Mouse (Mus musculus) intestine, postnatal 0 days (tissue): ENCODE data around the gene Gm13698. TPM values are rescaled to one million over a fixed set of nuclear protein-coding genes. Genes with fewer than 3 reads are reported as not detected.
A peak's percentile ranks its signal among the peaks of the same experiment; 100 is the strongest.
"Not testable (repeated sequence)": the region's sequence is repeated elsewhere in the genome, so short reads cannot be mapped to it uniquely, and the experiment has no call there.

Source experiments
- ATAC-seq: fragments of 200-750 bp; cut with Nextera tagmentation; 2 replicates; pipeline ENCODE4 v1.8.0; 2017; ENCODE audit warnings: mild to moderate bottlenecking, moderate TSS enrichment, moderate library complexity
- H3K27ac ChIP-seq: fragments of 300-500 bp; sonication (generic); 2 replicates; pipeline ENCODE4 v1.5.1; 2014; ENCODE audit warnings: mild to moderate bottlenecking, low read depth, low read length, moderate library complexity
- H3K27me3 ChIP-seq: fragments of 300-500 bp; sonication (generic); replicated peaks from 2 replicates; pipeline ENCODE4 v1.6.1; 2014; ENCODE audit warnings: low read length, mixed read lengths; ENCODE audit not compliant: control insufficient read depth, insufficient read depth
- H3K36me3 ChIP-seq: fragments of 300-500 bp; sonication (generic); 2 replicates; pipeline ENCODE4 v1.6.1; 2014; ENCODE audit warnings: mild to moderate bottlenecking, moderate library complexity; ENCODE audit not compliant: control insufficient read depth, insufficient read depth
- H3K4me1 ChIP-seq: fragments of 300-500 bp; sonication (generic); replicated peaks from 2 replicates; pipeline ENCODE4 v1.6.1; 2014; ENCODE audit warnings: antibody characterized with exemption, low read length, mixed read lengths; ENCODE audit not compliant: control insufficient read depth, insufficient read depth
- H3K4me2 ChIP-seq: fragments of 300-500 bp; sonication (generic); replicated peaks from 2 replicates; pipeline ENCODE4 v1.6.1; 2014; ENCODE audit warnings: low read depth, mild to moderate bottlenecking, moderate library complexity
- H3K4me3 ChIP-seq: fragments of 300-500 bp; sonication (generic); 2 replicates; pipeline ENCODE4 v1.5.1; 2014; ENCODE audit warnings: low read depth, low read length
- H3K9ac ChIP-seq: fragments of 300-500 bp; sonication (generic); 2 replicates; pipeline ENCODE4 v1.6.1; 2014; ENCODE audit warnings: mild to moderate bottlenecking, low read depth, low read length
- H3K9me3 ChIP-seq: fragments of 300-500 bp; sonication (generic); 2 replicates; pipeline ENCODE4 v1.6.1; 2016; ENCODE audit warnings: mixed run types; ENCODE audit not compliant: control insufficient read depth
- CTCF ChIP-seq: sonication (generic); IDR thresholded peaks from 2 replicates; pipeline ENCODE4 v1.5.1; 2016; ENCODE audit warnings: low read depth, mild to moderate bottlenecking, control low read depth, antibody characterized with exemption, moderate library complexity
- WGBS: fragments of 180-500 bp; shearing (Covaris S2); extraction: QIAGEN DNeasy Blood & Tissue Kit; methylation state at CpG from one replicate; pipeline ENCODE4 v1.1.7; 2014; 5-methylcytosine and 5-hydroxymethylcytosine counted together
- polyA plus RNA-seq: library from polyadenylated mRNA; unstranded; fragments of >200 nt; fragmentation: Nextera tagmentation; extraction: Ambion mirVana; gene quantifications from 2 replicates; pipeline ENCODE4 v1.2.1, GENCODE M21; 2015

Gm13698 gene
- not detected in 2 replicates for polyA plus RNA-seq

DNA sequence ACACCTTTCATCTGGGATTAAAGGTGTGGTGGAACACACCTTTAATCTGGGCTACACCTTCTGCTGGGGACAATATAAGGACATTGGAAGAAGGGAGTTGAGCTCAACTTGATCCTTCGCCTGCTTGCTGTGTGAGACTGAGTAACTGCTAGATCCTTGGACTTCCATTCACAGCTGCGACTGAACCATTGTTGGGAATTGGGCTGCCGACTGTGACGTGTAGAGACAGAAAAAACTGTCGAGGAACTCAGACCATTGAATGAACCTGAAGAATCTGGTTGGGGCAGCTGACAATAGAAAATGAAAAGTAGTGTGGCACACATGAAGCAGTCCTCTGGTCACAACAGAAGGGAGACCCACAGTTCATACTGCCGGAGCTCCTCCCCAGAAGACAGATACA, at the start of gene Gm13698:
Gene Gm13698 (plus strand): TSS at position 301 of the 400 bp plus-strand sequence.
- H3K27ac ChIP-seq, H3K36me3 ChIP-seq, ATAC-seq, H3K4me1 ChIP-seq, H3K9me3 ChIP-seq, H3K4me3 ChIP-seq, H3K27me3 ChIP-seq, H3K9ac ChIP-seq, H3K4me2 ChIP-seq: not testable (repeated sequence)
- no CpG with 5 or more reads among the region's 6 CpGs for WGBS

DNA sequence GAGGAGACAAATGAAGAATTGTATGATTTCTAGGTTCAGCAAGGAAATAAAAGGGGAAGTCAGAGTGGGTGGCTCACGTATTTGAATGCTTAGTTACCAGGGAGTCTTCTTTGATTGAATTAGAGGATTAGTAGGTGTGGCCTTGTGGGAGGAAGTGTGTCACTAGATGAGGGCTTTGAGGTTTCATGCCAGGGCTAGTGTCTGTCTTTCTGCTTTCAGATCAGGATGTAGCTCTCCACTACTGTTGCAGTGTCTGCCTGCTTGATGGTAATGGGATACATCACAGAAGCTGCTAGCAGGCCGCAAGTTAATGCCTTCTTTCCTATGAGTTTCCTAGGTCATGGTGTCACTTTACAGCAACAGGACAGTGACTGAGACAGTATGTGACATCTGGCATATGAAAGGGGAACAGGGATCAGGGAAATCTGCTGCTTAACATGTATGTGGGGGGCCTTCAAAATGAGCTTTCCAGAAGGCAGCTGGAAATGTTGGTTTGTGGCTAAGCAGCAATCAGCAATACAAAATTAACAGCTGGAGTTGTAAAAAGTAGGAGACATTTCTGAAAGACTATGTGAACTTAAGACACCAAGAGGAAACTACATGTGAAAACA, 25.9 kb upstream of the Gm13698 start:
- no peak for ATAC-seq
- Histone ChIP-seq H3K27ac (no peak overlapping the region), H3K4me1 (no peaks in the 10 kb centered on the region), H3K27me3 (no peaks in the 10 kb centered on the region), H3K9ac (no peak overlapping the region), H3K4me2 (no peak overlapping the region), H3K4me3 (no peak overlapping the region), H3K36me3 (no peaks in the 10 kb centered on the region), H3K9me3 (no peaks in the 10 kb centered on the region)
- no peak for TF ChIP-seq CTCF
- WGBS, result 71% methylated on average over 2 of the region's 2 CpGs

DNA sequence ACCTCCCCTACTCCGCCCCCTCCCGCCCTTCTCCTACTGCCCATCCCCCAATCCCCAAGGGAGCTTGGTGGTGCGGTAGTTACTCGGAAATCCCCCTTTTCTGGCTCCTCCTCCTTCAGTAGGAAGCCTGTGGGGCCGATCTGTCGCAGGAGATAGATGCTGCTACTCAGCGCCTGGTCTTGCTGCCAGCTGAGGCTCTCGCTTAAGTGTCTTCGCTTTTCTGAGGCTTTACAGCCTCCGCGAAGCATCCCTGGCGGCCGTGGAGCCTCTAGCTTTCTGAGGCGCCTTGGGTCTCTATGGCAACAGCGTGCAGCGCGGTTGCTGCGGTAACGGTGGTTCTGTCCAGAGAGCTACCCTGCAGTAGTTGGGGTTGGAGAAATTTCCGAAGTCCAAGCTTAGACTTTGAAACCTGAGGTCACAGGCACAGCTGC, 14.5 kb upstream of the Gm13698 start, which contains the start of gene Zswim2:
Gene Zswim2 (minus strand): TSS at position 298 of the 431 bp plus-strand sequence.
- 3% methylated on average over 20 of the region's 20 CpGs for WGBS
- Histone ChIP-seq H3K27me3 (no peaks in the 10 kb centered on the region), H3K4me2 (peak within 1 kb of the TSS; percentile 28), H3K36me3 (no peaks in the 10 kb centered on the region), H3K9me3 (no peaks in the 10 kb centered on the region), H3K4me3 (no peak within 1 kb of the TSS), H3K4me1 (no peaks in the 10 kb centered on the region), H3K27ac (no peak within 1 kb of the TSS), H3K9ac (no peak within 1 kb of the TSS)
- ATAC-seq, result no peak
- TF ChIP-seq CTCF, result no peak

DNA sequence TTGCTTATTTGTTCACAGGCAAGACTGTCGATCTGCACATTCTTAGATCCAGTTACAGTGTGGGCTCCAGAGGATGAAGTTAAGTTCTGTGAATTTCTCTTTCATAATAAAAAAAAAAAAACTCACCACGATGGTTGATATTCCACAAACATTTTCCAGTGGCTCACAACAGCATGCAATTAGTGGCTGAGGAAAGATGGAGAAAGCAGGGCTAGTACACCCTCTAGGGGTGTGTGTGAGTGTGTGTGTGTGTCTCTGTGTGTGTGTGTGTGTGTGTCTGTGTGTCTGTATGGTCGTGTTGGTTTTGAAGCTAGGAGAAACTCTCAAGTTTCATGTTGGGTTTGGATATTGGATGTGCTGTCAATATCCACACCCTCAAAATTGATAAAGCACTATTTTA, 14.1 kb upstream of the Gm13698 start:
- no peak overlapping the region for H3K4me3 ChIP-seq
- no peak overlapping the region for H3K27ac ChIP-seq
- peak overlapping the region; percentile 28 for H3K4me2 ChIP-seq
- WGBS, result 49% methylated on average over 3 of the region's 3 CpGs
- ATAC-seq, result no peak
- no peak overlapping the region for H3K9ac ChIP-seq
- no peaks in the 10 kb centered on the region for H3K9me3 ChIP-seq
- H3K27me3 ChIP-seq, result no peaks in the 10 kb centered on the region
- no peaks in the 10 kb centered on the region for H3K4me1 ChIP-seq
- no peak for TF ChIP-seq CTCF
- no peaks in the 10 kb centered on the region for H3K36me3 ChIP-seq

DNA sequence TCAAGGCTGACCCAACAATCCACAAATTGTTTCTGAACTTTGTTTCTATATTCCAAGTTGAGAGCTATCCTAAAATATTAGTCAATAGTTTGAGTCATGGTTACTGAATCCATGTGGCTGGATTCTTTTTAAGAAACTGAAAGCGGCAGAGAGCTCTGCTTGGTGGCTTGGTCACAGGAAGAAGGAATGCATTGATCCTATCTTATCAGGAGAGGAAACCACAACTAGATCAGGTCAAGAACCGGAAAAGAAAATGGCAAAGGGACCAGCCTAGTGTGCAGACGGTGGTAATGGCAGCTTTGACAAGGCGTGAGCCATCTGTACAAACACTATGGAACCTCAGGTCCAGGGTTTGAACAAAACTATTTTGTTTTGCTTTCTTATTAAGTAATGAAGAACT, 13.7 kb upstream of the Gm13698 start:
- H3K9me3 ChIP-seq, result no peaks in the 10 kb centered on the region
- no peak overlapping the region for H3K27ac ChIP-seq
- no peaks in the 10 kb centered on the region for H3K36me3 ChIP-seq
- H3K9ac ChIP-seq, result no peak overlapping the region
- H3K4me3 ChIP-seq, result no peak overlapping the region
- no peak for TF ChIP-seq CTCF
- ATAC-seq, result no peak
- no peak overlapping the region for H3K4me2 ChIP-seq
- no peaks in the 10 kb centered on the region for H3K4me1 ChIP-seq
- WGBS, result 69% methylated on average over 4 of the region's 4 CpGs
- H3K27me3 ChIP-seq, result no peaks in the 10 kb centered on the region

DNA sequence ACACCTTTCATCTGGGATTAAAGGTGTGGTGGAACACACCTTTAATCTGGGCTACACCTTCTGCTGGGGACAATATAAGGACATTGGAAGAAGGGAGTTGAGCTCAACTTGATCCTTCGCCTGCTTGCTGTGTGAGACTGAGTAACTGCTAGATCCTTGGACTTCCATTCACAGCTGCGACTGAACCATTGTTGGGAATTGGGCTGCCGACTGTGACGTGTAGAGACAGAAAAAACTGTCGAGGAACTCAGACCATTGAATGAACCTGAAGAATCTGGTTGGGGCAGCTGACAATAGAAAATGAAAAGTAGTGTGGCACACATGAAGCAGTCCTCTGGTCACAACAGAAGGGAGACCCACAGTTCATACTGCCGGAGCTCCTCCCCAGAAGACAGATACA, 5.7 kb downstream of the Gm13698 start, which contains the start of gene Gm13693:
Gene Gm13693 (plus strand): TSS at position 301 of the 400 bp plus-strand sequence.
- H3K4me3 ChIP-seq, H3K9ac ChIP-seq, ATAC-seq, H3K4me2 ChIP-seq, H3K4me1 ChIP-seq, H3K36me3 ChIP-seq, H3K27me3 ChIP-seq, H3K27ac ChIP-seq, H3K9me3 ChIP-seq: not testable (repeated sequence)
- WGBS, result no CpG with 5 or more reads among the region's 6 CpGs

DNA sequence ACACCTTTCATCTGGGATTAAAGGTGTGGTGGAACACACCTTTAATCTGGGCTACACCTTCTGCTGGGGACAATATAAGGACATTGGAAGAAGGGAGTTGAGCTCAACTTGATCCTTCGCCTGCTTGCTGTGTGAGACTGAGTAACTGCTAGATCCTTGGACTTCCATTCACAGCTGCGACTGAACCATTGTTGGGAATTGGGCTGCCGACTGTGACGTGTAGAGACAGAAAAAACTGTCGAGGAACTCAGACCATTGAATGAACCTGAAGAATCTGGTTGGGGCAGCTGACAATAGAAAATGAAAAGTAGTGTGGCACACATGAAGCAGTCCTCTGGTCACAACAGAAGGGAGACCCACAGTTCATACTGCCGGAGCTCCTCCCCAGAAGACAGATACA, 11.5 kb downstream of the Gm13698 start, which contains the start of gene Gm13695:
Gene Gm13695 (plus strand): TSS at position 301 of the 400 bp plus-strand sequence.
- not testable (repeated sequence) for H3K4me2 ChIP-seq, ATAC-seq, H3K27ac ChIP-seq, H3K9ac ChIP-seq, H3K4me1 ChIP-seq, H3K36me3 ChIP-seq, H3K27me3 ChIP-seq, H3K9me3 ChIP-seq, H3K4me3 ChIP-seq
- WGBS, result no CpG with 5 or more reads among the region's 6 CpGs

DNA sequence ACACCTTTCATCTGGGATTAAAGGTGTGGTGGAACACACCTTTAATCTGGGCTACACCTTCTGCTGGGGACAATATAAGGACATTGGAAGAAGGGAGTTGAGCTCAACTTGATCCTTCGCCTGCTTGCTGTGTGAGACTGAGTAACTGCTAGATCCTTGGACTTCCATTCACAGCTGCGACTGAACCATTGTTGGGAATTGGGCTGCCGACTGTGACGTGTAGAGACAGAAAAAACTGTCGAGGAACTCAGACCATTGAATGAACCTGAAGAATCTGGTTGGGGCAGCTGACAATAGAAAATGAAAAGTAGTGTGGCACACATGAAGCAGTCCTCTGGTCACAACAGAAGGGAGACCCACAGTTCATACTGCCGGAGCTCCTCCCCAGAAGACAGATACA, 17.3 kb downstream of the Gm13698 start, which contains the start of gene Gm13696:
Gene Gm13696 (plus strand): TSS at position 301 of the 400 bp plus-strand sequence.
- not testable (repeated sequence) for ATAC-seq, H3K4me2 ChIP-seq, H3K27ac ChIP-seq, H3K9ac ChIP-seq, H3K27me3 ChIP-seq, H3K36me3 ChIP-seq, H3K4me3 ChIP-seq, H3K9me3 ChIP-seq, H3K4me1 ChIP-seq
- WGBS, result no CpG with 5 or more reads among the region's 6 CpGs

DNA sequence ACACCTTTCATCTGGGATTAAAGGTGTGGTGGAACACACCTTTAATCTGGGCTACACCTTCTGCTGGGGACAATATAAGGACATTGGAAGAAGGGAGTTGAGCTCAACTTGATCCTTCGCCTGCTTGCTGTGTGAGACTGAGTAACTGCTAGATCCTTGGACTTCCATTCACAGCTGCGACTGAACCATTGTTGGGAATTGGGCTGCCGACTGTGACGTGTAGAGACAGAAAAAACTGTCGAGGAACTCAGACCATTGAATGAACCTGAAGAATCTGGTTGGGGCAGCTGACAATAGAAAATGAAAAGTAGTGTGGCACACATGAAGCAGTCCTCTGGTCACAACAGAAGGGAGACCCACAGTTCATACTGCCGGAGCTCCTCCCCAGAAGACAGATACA, 23.1 kb downstream of the Gm13698 start, which contains the start of gene Gm13694:
Gene Gm13694 (plus strand): TSS at position 301 of the 400 bp plus-strand sequence.
- not testable (repeated sequence) for H3K4me3 ChIP-seq, H3K36me3 ChIP-seq, H3K27me3 ChIP-seq, H3K4me2 ChIP-seq, ATAC-seq, H3K4me1 ChIP-seq, H3K9ac ChIP-seq, H3K27ac ChIP-seq, H3K9me3 ChIP-seq
- WGBS, result no CpG with 5 or more reads among the region's 6 CpGs
